Mouse (Mus musculus) lung, embryonic 16.5 days (tissue): ENCODE measurements around the gene Pxmp4. TPM values are rescaled to one million over a fixed set of nuclear protein-coding genes. Genes with fewer than 3 reads are reported as not detected.

ENCODE experiments used
- ATAC-seq: fragments of 200-750 bp; cut with Nextera tagmentation; 2 replicates; pipeline ENCODE4 v1.8.0; 2017; ENCODE audit warnings: low read depth, mild to moderate bottlenecking, moderate library complexity
- H3K27ac ChIP-seq: fragments of 300-500 bp; sonication (generic); 2 replicates; pipeline ENCODE4 v1.5.1; 2014; ENCODE audit warnings: mild to moderate bottlenecking, control low read depth, low read length
- H3K27me3 ChIP-seq: fragments of 300-500 bp; sonication (generic); 2 replicates; pipeline ENCODE4 v1.6.1; 2014; ENCODE audit warnings: low read depth, low read length, mixed read lengths; ENCODE audit not compliant: control insufficient read depth, insufficient read depth
- H3K36me3 ChIP-seq: fragments of 300-500 bp; sonication (generic); 2 replicates; pipeline ENCODE4 v1.6.1; 2014; ENCODE audit warnings: low read length; ENCODE audit not compliant: control insufficient read depth, insufficient read depth
- H3K4me1 ChIP-seq: fragments of 300-500 bp; sonication (generic); replicated peaks from 2 replicates; pipeline ENCODE4 v1.6.1; 2014; ENCODE audit warnings: low read length, mixed read lengths; ENCODE audit not compliant: control insufficient read depth, insufficient read depth
- H3K4me2 ChIP-seq: fragments of 300-500 bp; sonication (generic); 2 replicates; pipeline ENCODE4 v1.6.1; 2014; ENCODE audit warnings: low read depth, low read length, control low read depth
- H3K4me3 ChIP-seq: fragments of 300-500 bp; sonication (generic); 2 replicates; pipeline ENCODE4 v1.5.1; 2014; ENCODE audit warnings: mild to moderate bottlenecking, low read length, control low read depth
- H3K9ac ChIP-seq: fragments of 300-500 bp; sonication (generic); 2 replicates; pipeline ENCODE4 v1.6.1; 2014; ENCODE audit warnings: low read length, control low read depth
- H3K9me3 ChIP-seq: fragments of 300-500 bp; sonication (generic); 2 replicates; pipeline ENCODE4 v1.6.1; 2016; ENCODE audit warnings: low read length; ENCODE audit not compliant: control insufficient read depth
- WGBS: fragments of 180-500 bp; shearing (Covaris S2); extraction: QIAGEN DNeasy Blood & Tissue Kit; methylation state at CpG from one replicate; pipeline ENCODE4 v1.1.7; 2014; 5-methylcytosine and 5-hydroxymethylcytosine counted together
- polyA plus RNA-seq: library from polyadenylated mRNA; unstranded; fragments of >200 nt; fragmentation: Nextera tagmentation; extraction: Ambion mirVana; gene quantifications from 2 replicates; pipeline ENCODE4 v1.2.1, GENCODE M21; 2015

Gene Pxmp4
- polyA plus RNA-seq, 1 experiment from 2014 or later: 31.4 TPM

DNA sequence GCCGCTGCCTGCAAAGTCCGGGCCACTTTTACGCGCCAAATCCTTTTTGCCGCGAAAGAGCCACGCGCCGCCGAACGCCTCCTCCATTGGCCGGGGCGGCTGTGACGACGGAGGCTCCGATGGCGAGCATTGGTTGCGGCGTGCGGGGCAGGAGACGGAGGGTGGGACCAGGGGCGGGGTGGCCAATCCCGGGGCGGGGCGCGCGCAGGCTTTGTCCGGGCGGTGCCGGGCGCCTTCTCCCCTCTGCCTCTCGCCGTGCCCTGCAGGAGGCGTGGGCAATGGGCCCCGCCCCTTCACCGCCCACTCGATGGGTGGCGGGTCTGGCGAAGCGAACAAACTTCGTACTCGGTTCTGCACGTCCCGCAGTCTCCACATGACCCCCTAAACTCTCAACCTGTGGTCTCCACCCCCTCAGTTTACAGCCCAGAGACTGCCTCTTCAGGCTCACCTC is 33.6 kb downstream of the Pxmp4 start, which contains the start of gene E2f1:
Gene E2f1, minus strand, starts transcription at position 57 of the 451 bp plus-strand sequence.
- peak within 1 kb of the TSS; percentile 80 for H3K9ac ChIP-seq
- WGBS: under 1% methylated on average over 36 of the region's 44 CpGs
- no peaks in the 10 kb centered on the region for H3K36me3 ChIP-seq
- H3K4me2 ChIP-seq: peak within 1 kb of the TSS; percentile 81
- H3K27ac ChIP-seq: peak within 1 kb of the TSS; percentile 89
- peak within 1 kb of the TSS; percentile 80 for H3K4me3 ChIP-seq
- no peaks in the 10 kb centered on the region for H3K9me3 ChIP-seq
- H3K27me3 ChIP-seq: no peaks in the 10 kb centered on the region
- ATAC-seq: peak; percentile 97
- H3K4me1 ChIP-seq: peaks cover 38% of the 10 kb centered on the region

DNA sequence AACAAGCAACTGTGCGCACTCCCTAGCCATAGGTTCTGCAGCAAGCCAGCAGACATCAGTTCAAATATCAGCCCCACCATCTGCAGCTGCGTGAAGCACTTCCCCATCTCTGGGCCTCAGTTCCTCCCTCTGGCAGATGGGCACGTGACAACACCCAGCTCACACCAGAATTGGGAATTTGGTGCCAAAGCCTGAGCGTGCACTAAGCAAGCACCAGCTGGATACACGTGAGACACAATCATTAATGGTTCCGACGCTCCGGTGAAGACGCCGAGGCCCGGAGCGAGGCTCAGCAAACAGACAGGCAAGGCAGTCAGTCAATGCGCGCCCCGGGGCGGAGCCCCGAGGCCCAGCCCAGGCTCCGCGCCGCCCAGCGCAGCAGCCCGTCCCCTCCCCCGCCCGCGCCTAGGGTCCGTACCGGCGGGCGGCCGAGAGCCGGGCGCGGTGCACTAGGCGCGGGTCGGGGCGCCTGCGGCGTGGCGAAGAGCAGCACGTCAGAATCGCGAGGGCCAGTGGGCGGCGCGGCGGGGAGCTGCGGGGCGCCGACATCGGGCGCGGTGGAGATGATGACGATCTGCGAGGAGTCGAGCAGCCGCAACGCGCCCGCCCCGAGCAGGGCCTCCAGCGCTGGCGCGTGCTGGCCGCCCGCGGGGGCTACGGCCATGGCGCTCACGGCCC is 34.3 kb downstream of the Pxmp4 start:
- no peaks in the 10 kb centered on the region for H3K9me3 ChIP-seq
- H3K36me3 ChIP-seq: no peaks in the 10 kb centered on the region; the same call in 1 of the 2 replicates
- WGBS: 2% methylated on average over 46 of the region's 70 CpGs
- ATAC-seq: peak; percentile 78
- H3K27me3 ChIP-seq: no peaks in the 10 kb centered on the region
- H3K4me3 ChIP-seq: peak overlapping the region; percentile 80
- peaks cover 38% of the 10 kb centered on the region for H3K4me1 ChIP-seq
- peak overlapping the region; percentile 80 for H3K9ac ChIP-seq
- peak overlapping the region; percentile 88 for H3K27ac ChIP-seq
- H3K4me2 ChIP-seq: peak overlapping the region; percentile 75

DNA sequence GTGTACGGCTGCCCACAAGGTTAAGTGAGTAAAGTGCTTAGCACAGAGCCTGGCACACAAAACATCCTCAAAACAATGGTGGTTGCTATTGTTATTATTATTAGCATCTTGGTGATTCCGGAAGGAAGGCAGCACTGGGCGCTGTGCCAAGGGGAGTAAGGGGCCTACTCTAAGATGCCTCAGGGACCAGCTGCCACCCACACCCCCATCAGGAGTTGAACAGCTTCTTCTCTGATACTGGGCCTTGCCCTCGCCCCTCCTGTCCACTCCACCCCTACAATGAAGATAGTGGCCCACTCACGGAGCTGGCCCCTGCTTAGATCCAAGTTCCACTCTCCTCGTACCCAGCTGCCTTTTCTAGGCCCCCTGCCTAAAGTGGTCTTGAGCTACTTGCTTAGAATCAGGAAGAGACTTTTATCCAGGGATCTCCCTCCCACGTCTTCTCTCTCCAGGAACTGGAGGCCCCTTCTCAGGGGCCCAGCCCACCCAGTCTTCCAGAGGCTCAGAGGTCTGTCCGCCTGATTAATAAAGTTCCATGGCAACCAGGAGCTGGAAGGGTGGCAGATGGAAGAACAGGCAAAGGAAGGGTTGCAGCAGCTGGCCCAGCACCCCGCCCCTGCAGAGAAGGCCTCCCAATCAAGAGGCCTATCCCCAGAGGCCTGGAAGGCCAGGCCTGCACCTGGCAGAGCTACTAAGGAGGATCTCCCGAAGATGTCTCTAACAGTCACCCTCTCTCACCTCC is 35.0 kb downstream of the Pxmp4 start:
- Histone ChIP-seq H3K4me1 (peaks cover 38% of the 10 kb centered on the region), H3K9me3 (no peaks in the 10 kb centered on the region), H3K36me3 (peaks cover 4% of the 10 kb centered on the region; the same call in 1 of the 2 replicates), H3K27me3 (no peaks in the 10 kb centered on the region), H3K4me2 (peak overlapping the region; percentile 75), H3K9ac (peak overlapping the region; percentile 80), H3K4me3 (peak overlapping the region; percentile 80), H3K27ac (peak overlapping the region; percentile 88)
- 8% methylated on average over 10 of the region's 10 CpGs for WGBS
- no peak for ATAC-seq

DNA sequence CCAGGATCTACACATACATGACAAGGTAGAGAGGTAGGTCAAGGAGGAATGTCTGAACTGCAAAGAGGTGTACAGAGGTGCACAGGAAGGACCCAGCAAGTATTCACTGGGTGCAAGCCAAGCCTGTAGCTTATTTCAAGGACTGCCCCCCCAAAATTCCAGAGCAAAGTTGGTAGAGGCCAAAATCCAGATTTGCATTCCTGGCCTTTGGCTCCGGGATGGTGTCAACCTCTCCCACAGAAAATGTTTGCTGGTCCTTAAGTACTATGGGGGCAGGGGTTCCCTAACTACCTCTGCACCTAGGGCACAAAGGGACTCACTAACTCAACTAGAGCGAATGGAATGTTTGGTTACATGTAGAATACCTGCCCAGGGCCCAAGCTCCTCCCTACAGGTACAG is 35.7 kb downstream of the Pxmp4 start:
- Histone ChIP-seq H3K4me1 (peaks cover 38% of the 10 kb centered on the region), H3K9me3 (no peaks in the 10 kb centered on the region), H3K36me3 (peaks cover 9% of the 10 kb centered on the region), H3K27ac (peak overlapping the region; percentile 88), H3K27me3 (no peaks in the 10 kb centered on the region), H3K4me3 (peak overlapping the region; percentile 80), H3K9ac (peak overlapping the region; percentile 80), H3K4me2 (peak overlapping the region; percentile 75)
- ATAC-seq: peak; percentile 7; the same call in 1 of the 2 replicates
- 32% methylated on average over 2 of the region's 2 CpGs for WGBS

DNA sequence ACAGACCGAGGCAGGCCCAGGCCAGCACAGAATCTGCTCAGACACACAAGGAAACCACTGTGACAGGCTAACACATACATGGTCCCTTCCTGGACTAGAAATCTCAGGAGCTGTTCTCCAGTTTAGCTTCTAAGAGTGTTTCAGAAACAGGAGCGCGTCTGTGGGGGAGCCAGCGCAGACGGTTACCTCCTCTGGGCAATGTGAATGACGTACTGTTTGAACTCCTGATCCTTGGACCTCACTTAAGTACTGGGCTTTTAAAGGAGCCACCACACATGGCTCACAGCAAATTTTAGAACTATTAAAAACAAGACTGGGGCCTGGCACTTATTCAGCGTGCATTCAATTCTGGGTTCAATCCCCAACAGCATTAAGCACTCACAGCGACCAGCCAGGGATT is 36.9 kb downstream of the Pxmp4 start:
- Histone ChIP-seq H3K9ac (no peak overlapping the region; the same call in none of the 2 replicates), H3K4me2 (peak overlapping the region; percentile 15; the same call in 1 of the 2 replicates), H3K27ac (peak overlapping the region; percentile 44; the same call in 1 of the 2 replicates)

DNA sequence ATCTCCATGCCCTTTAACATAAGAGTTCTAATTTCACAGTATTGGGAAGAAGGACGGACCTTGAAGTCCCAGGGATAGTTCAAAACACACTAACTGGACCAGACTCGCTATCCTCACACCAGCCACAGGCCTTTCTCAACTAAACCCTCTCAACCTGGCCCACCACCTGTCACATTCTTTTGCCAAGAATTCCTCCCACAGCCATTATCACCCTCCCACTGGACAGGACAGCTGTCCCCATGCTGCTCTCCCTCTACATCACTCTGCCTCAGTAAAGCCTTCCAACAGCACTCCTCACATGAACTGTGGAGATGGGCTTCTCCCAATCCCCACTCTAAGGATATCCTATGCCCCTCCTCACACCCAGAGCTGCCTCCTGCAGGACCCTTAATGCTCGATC is 37.9 kb downstream of the Pxmp4 start:
- H3K27ac ChIP-seq: no peak overlapping the region
- ATAC-seq: no peak

More for the DNA sequence above, 36.9 kb downstream of the Pxmp4 start:
- H3K4me3 ChIP-seq: no peak overlapping the region
- peaks cover 12% of the 10 kb centered on the region for H3K36me3 ChIP-seq
- H3K4me1 ChIP-seq: peaks cover 38% of the 10 kb centered on the region
- no peaks in the 10 kb centered on the region for H3K27me3 ChIP-seq
- WGBS: 38% methylated on average over 8 of the region's 8 CpGs
- H3K9me3 ChIP-seq: no peaks in the 10 kb centered on the region
- ATAC-seq: no peak

DNA sequence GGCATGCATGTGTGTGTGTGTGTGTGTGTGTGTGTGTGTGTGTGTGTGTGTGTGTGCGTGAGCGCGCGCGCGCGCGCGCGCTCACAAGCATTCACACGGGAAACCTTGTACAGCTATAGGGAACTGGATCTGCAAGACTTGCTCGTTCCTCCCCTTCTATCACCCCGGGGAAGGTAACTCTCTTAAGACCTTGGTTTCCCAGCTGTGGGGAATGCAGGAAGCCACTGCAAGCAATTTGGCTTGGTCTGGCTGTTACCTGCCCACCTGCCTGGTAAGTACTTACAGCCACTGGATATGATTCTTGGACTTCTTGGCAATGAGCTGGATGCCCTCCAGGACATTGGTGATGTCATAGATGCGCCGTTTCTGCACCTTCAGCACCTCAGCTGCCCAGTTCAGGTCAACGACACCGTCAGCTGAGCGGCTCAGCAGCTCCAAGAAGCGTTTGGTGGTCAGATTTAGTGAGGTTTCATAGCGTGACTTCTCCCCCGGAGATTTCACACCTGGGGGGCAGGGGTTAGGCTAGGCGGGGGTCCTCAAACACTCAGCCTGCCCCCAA is 39.8 kb downstream of the Pxmp4 start:
- H3K4me2 ChIP-seq: no peak overlapping the region
- WGBS: 81% methylated on average over 22 of the region's 22 CpGs
- H3K4me3 ChIP-seq: no peak overlapping the region
- H3K27ac ChIP-seq: no peak overlapping the region
- no peaks in the 10 kb centered on the region for H3K9me3 ChIP-seq
- peaks cover 27% of the 10 kb centered on the region for H3K4me1 ChIP-seq
- peaks cover 19% of the 10 kb centered on the region for H3K36me3 ChIP-seq
- no peak overlapping the region for H3K9ac ChIP-seq
- ATAC-seq: no peak
- no peaks in the 10 kb centered on the region for H3K27me3 ChIP-seq

More for the DNA sequence above, 37.9 kb downstream of the Pxmp4 start:
- Histone ChIP-seq H3K4me2 (no peak overlapping the region), H3K4me3 (no peak overlapping the region), H3K9ac (no peak overlapping the region), H3K36me3 (peaks cover 16% of the 10 kb centered on the region), H3K27me3 (no peaks in the 10 kb centered on the region), H3K9me3 (no peaks in the 10 kb centered on the region), H3K4me1 (peaks cover 30% of the 10 kb centered on the region)
- 78% methylated on average over 3 of the region's 3 CpGs for WGBS

DNA sequence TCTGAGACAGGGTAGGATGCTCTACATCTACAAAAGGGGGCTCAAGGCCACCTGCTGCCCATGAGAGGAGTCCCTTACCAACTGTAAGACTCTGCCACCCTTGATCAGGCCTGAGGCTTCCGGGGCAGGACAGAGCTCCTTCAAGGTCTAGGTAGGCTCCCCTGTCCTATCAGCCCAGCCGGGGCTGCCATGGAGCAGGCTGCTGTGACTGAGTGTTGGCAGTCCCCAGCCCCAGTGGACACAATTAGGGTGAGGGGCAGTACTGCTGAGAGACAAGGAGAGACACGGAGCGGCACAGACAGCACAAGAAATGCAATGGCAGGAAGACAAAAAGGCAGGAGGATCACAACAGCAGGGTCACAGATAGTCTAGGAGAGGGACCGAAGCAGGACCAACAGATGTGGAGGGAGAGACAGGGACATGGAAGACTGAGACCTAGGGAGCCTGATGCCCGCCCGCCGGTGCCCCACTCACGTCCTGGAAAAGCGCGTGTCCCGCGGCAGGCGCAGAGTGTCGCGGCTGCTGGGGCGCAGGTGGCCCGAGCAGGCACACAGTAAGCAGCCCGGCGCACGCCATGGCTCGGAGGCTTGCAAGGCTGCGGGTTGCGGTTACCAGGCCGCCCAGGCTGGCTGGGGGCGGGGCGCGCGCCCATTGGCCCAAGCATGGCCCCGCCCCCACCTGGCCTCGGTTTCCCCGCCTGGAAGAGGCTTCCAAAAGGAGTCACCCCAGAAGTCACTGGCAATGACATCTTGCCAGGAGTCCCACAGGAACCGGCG is 45.1 kb downstream of the Pxmp4 start, which contains the start of gene Necab3:
Gene Necab3, minus strand, starts transcription at position 627 of the 776 bp plus-strand sequence.
- peaks cover 16% of the 10 kb centered on the region for H3K36me3 ChIP-seq
- ATAC-seq: peak; percentile 37; the same call in 1 of the 2 replicates
- 12% methylated on average over 34 of the region's 34 CpGs for WGBS
- H3K9ac ChIP-seq: peak within 1 kb of the TSS; percentile 13; the same call in 1 of the 2 replicates
- H3K9me3 ChIP-seq: no peaks in the 10 kb centered on the region
- H3K4me3 ChIP-seq: peak within 1 kb of the TSS; percentile 27
- no peak within 1 kb of the TSS for H3K27ac ChIP-seq
- H3K4me2 ChIP-seq: peak within 1 kb of the TSS; percentile 55
- H3K4me1 ChIP-seq: peaks cover 14% of the 10 kb centered on the region
- H3K27me3 ChIP-seq: no peaks in the 10 kb centered on the region
